Mouse (Mus musculus): ENCODE measurements around the gene Preb.

Gene Preb

GRCm38 (mm10) chr5:30920621-30921020 is 39.5 kb downstream of the Preb start:
- no peak for DNase-seq

GRCm38 (mm10) chr5:30919831-30920614 is 40.1 kb downstream of the Preb start:
- no peak for DNase-seq

DNA sequence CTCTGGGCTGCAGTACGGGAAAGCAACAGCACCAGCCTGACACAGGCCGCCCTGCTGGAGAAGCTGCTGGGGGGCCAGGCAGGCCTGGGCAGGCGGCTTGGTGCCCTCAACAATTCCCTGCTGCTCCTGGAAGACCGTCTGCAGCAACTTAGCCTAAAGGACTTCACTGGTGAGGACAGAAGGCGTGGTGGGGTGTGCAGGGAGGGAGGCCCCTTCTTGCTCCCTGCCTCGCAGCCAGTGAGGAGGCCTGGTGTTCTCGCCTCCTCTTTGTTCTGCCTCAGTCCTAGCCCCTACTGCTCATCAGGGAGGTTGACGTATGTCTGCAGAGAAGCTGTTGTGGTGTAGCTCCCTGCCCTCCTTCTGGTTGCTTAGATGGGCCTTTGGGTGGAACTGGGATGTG is 41.5 kb downstream of the Preb start:
- no peak for DNase-seq

DNA sequence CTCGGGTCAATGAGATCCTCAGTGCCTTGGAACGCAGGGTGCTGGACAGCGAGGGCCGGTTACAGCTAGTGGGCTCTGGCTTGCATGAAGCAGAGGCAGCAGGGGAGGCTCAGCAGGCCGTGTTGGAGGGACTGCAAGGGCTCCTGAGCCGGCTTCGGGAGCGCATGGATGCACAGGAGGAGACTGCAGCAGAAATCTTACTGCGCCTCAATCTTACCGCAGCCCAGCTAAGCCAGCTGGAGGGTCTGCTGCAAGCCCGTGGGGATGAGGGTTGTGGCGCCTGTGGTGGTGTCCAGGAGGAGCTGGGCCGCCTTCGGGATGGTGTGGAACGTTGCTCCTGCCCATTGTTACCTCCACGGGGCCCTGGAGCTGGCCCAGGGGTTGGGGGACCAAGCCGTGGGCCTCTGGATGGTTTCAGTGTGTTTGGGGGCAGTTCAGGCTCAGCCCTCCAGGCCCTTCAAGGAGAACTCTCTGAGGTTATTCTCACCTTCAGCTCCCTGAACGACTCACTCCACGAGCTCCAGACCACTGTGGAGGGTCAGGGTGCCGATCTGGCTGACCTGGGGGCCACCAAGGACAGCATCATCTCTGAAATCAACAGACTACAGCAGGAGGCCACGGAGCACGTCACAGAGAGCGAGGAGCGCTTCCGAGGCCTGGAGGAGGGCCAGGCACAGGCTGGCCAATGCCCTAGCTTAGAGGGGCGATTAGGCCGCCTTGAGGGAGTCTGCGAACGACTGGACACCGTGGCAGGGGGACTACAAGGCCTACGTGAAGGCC is 42.1 kb downstream of the Preb start:
- DNase-seq: no peak

GRCm38 (mm10) chr5:30917348-30917747 is 42.8 kb downstream of the Preb start:
- no peak for DNase-seq

GRCm38 (mm10) chr5:30916841-30917240 is 43.3 kb downstream of the Preb start:
- no peak for DNase-seq

GRCm38 (mm10) chr5:30915974-30916433 is 44.2 kb downstream of the Preb start:
- peak; percentile 77 for DNase-seq

DNA sequence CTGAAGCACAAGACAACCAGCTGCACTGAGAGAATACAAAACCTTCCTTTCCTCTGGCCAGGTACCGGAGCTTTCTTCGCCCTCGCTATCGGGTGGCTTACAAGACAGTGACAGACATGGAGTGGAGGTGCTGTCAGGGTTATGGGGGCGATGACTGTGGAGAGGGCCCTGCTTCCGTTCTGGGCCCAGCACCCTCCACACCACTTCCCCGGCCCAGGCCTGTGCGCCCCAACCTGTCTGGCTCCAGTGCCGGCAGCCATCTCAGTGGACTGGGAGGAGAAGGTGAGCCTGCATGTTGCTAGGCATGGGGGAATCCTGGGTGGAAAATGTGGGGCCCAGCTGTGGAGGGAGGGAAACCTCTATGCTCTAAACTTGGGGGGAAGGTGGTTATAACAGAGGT is 44.7 kb downstream of the Preb start:
- no peak for DNase-seq

- DNase-seq: no peak
Observed at GRCm38 (mm10) chr5:30914849-30915248, 45.3 kb downstream of the Preb start.

GRCm38 (mm10) chr5:30914101-30914635 is 46.0 kb downstream of the Preb start:
- DNase-seq: no peak

DNA sequence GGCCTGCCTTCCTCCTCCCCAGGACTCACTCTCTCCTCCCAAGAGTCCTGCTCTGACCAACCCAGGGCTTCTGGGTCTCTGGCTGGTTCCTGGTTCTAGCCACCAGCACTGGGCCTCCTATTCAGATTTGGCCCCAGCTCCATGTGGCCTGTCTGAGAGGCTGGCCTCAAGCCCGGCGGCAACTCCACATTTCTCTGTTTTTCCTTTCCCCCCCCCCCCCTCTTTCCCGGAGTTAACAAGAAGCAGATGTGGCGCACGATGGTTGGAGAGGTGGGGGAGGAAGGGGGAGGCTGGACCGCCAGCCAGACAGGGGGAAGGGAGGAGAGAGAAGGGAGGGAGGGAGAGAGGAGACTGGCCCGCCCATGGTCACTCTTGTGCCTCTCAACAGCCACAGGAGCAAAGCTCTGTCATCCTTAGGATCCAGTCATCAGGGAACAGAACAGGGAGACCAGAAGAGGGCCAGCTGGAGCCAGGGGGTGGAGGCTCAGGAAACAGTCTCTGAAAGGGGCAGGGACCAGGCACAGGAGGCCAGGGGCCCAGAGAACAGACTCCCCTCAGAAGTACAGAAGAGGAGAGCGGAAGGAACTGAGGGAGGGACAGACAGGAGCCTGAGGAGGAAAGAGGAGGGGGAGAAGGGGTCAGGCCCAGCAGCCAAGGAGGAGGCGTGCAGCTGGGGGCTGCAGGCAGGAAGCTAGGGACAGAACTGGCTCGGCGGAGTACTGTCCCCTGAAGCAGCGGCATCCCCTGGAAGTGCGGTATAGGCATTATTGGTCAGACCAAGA is 46.9 kb downstream of the Preb start, which contains the start of gene Emilin1:
TSS of gene Emilin1 (plus strand) at position 343 of the 782 bp plus-strand sequence.
- no peak for DNase-seq

DNA sequence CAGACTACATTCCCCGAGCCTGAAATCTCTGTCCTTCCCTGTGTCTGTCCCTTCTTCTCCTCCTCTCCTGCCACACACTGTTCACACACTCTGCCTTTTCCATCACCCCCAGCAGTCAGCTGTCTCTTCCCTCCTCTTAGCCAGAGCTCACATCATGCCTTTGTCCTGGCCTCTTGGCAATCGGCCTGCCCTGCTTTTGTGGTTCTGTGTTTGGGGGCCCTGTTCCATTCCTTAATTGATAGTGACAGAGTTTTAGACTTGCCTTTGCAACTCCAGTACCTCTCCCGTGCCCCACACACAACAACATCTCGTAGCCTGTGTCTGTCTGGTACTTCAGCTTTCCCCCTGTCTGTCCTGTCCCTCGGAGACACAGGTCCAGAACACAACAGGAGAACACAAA is 48.0 kb downstream of the Preb start:
- no peak for DNase-seq

GRCm38 (mm10) chr5:30910481-30910880 is 49.7 kb downstream of the Preb start:
- DNase-seq: no peak

DNA sequence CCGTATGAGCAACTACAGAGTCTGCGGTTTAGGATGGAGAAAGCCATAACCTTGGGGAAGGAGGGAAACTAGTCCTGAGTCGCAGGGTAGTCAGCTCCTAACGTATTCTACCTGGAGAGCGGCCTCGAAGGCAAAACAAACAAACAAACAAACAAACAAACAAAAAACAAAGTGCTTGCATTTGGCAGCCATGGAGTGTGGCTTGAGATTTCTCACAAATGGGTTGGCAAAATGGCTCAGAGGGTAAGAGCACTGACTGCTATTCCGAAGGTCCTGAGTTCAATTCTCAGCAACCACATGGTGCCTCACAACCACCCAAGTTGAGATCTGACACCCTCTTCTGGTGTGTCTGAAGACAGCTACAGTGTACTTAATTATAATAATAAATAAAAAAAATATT is 50.3 kb downstream of the Preb start:
- no peak for DNase-seq

DNA sequence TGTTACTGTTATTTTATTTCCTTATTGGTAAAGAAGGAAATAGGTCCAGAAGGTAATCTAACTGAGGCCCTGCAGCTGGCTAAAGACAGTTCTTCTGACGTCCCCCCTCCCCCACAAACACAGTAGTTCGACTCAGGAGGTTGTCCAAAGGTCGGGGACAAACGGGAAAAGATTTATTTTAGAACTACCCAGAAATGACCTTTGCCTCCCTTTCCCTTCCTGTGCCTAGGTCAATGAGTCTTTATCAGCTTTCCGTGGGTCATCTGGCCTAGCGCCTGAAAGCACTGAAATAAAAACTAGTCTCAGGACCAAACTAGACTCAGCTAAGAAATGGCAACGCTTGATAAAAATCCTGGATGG is 50.9 kb downstream of the Preb start:
- DNase-seq: no peak

- peak; percentile 18 for DNase-seq
Observed at GRCm38 (mm10) chr5:30908426-30909299, 51.5 kb downstream of the Preb start.

DNA sequence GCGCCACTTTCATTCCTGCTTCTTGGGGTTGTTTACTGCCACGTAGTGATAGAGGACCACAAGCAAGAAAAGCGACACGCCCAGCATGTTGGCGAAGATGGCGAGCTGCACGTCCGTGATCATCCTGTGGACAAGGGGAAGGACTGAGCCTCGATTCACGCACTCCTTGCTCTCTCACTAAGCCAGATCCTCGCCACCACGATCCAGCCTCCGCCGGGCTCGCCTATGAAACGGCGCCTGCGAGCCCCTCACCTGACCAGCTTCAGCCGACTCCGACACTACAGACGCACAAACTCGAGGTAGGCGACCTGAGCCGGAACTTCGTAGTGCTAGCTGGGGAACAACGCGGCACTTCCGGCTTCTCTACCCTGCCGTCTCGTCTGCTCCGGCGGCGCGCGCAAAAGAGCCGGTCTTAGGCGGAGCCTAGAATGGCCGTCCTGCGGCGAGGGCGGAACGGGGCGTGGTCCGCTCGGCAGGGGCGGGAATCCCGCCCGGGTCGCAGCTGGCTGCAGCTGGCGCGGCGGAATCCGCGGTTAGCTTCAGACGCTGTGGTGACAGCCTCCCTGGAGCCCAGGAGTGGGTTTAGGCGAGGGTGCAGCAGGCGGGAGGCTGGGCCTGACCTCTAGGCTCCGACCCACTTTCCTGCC is 52.6 kb downstream of the Preb start, which contains the start of gene Ost4:
TSS of gene Ost4 (minus strand) at position 376 of the 647 bp plus-strand sequence.
- DNase-seq: peak; percentile 89

- no peak for DNase-seq
Observed at GRCm38 (mm10) chr5:30901860-30902259, 58.3 kb downstream of the Preb start.
